Mouse (Mus musculus) hindbrain, postnatal 0 days (tissue): ENCODE measurements around the gene Popdc2. TPM values are rescaled to one million over a fixed set of nuclear protein-coding genes. Genes with fewer than 3 reads are reported as not detected.

Experiments used
- ATAC-seq: fragments of 200-750 bp; cut with Nextera tagmentation; 2 replicates; pipeline ENCODE4 v1.8.0; 2017; ENCODE audit warnings: mild to moderate bottlenecking, moderate TSS enrichment, moderate library complexity
- DNase-seq: peaks from one replicate; pipeline ENCODE4 v3.0.0-alpha.2; 2015; ENCODE audit warnings: low spot score
- H3K27ac ChIP-seq: fragments of 300-500 bp; sonication (generic); 2 replicates; pipeline ENCODE4 v1.5.1; 2014; ENCODE audit warnings: mild to moderate bottlenecking
- H3K27me3 ChIP-seq: fragments of 300-500 bp; sonication (generic); 2 replicates; pipeline ENCODE4 v1.6.1; 2014; ENCODE audit warnings: low read length, mixed read lengths; ENCODE audit not compliant: insufficient read depth
- H3K36me3 ChIP-seq: fragments of 300-500 bp; sonication (generic); 2 replicates; pipeline ENCODE4 v1.6.1; 2014; ENCODE audit warnings: low read length, mixed read lengths; ENCODE audit not compliant: insufficient read depth
- H3K4me1 ChIP-seq: fragments of 300-500 bp; sonication (generic); 2 replicates; pipeline ENCODE4 v1.6.1; 2014; ENCODE audit warnings: antibody characterized with exemption, low read length, mixed read lengths; ENCODE audit not compliant: insufficient read depth
- H3K4me2 ChIP-seq: fragments of 300-500 bp; sonication (generic); 2 replicates; pipeline ENCODE4 v1.6.1; 2014; ENCODE audit warnings: low read depth, mild to moderate bottlenecking, low read length, moderate library complexity, mixed read lengths
- H3K4me3 ChIP-seq: fragments of 300-500 bp; sonication (generic); 2 replicates; pipeline ENCODE4 v1.5.1; 2014; ENCODE audit warnings: low read length
- H3K9ac ChIP-seq: fragments of 300-500 bp; sonication (generic); replicated peaks from 2 replicates; pipeline ENCODE4 v1.6.1; 2014; ENCODE audit warnings: mild to moderate bottlenecking, low read length, moderate library complexity, mixed read lengths
- H3K9me3 ChIP-seq: fragments of 300-500 bp; sonication (generic); 2 replicates; pipeline ENCODE4 v1.6.1; 2016; ENCODE audit warnings: low read length, mixed read lengths
- CTCF ChIP-seq: IDR thresholded peaks from 2 replicates; pipeline ENCODE4 v1.5.1; 2016; ENCODE audit warnings: antibody characterized with exemption, control low read depth, low read depth
- WGBS: fragments of 180-500 bp; shearing (Covaris S2); extraction: QIAGEN DNeasy Blood & Tissue Kit; methylation state at CpG from one replicate; pipeline ENCODE4 v1.1.7; 2014; 5-methylcytosine and 5-hydroxymethylcytosine counted together
- polyA plus RNA-seq: library from polyadenylated mRNA; unstranded; fragments of >200 nt; fragmentation: Nextera tagmentation; extraction: Ambion mirVana; gene quantifications from 2 replicates; pipeline ENCODE4 v1.2.1, GENCODE M21; 2015
- total RNA-seq: library from RNA; depleted of rRNA; stranded (reverse); fragments of >200 nt; gene quantifications from 2 replicates; pipeline ENCODE4 v1.2.3, GENCODE M21; 2014

The Popdc2 gene
- total and polyA plus RNA-seq, 2 experiments from 2014 or later, result 0.10 to 0.83 TPM

GRCm38 (mm10) chr16:38369992-38370484, 8.0 kb downstream of the Popdc2 start:
- H3K36me3 ChIP-seq, result no peaks in the 10 kb centered on the region
- H3K9ac ChIP-seq, result no peak overlapping the region
- 82% methylated on average over 4 of the region's 4 CpGs for WGBS
- no peak overlapping the region for H3K4me2 ChIP-seq
- no peaks in the 10 kb centered on the region for H3K4me1 ChIP-seq
- no peaks in the 10 kb centered on the region for H3K27me3 ChIP-seq
- ATAC-seq, result no peak
- H3K27ac ChIP-seq, result no peak overlapping the region
- H3K9me3 ChIP-seq, result no peaks in the 10 kb centered on the region
- no peak for TF ChIP-seq CTCF
- DNase-seq, result no peak
- no peak overlapping the region for H3K4me3 ChIP-seq

GRCm38 (mm10) chr16:38370633-38371374, 8.8 kb downstream of the Popdc2 start:
- H3K4me3 ChIP-seq, result no peak overlapping the region
- ATAC-seq (no peak), DNase-seq (no peak)
- no peak overlapping the region for H3K27ac ChIP-seq
- H3K27me3 ChIP-seq, result no peaks in the 10 kb centered on the region
- TF ChIP-seq CTCF, result no peak
- no peaks in the 10 kb centered on the region for H3K9me3 ChIP-seq
- WGBS, result 82% methylated on average over 8 of the region's 8 CpGs
- H3K36me3 ChIP-seq, result no peaks in the 10 kb centered on the region
- no peaks in the 10 kb centered on the region for H3K4me1 ChIP-seq
- no peak overlapping the region for H3K9ac ChIP-seq
- no peak overlapping the region for H3K4me2 ChIP-seq

GRCm38 (mm10) chr16:38371705-38372296, 9.8 kb downstream of the Popdc2 start:
- 90% methylated on average over 15 of the region's 15 CpGs for WGBS
- Histone ChIP-seq H3K27me3 (no peaks in the 10 kb centered on the region), H3K9me3 (no peaks in the 10 kb centered on the region), H3K4me2 (no peak overlapping the region), H3K27ac (no peak overlapping the region), H3K4me1 (no peaks in the 10 kb centered on the region), H3K4me3 (no peak overlapping the region), H3K36me3 (no peaks in the 10 kb centered on the region), H3K9ac (no peak overlapping the region)
- no peak for TF ChIP-seq CTCF
- ATAC-seq, result no peak
- DNase-seq, result no peak

GRCm38 (mm10) chr16:38372876-38373275, 10.9 kb downstream of the Popdc2 start:
- Histone ChIP-seq H3K4me2 (no peak overlapping the region), H3K36me3 (no peaks in the 10 kb centered on the region), H3K4me1 (no peaks in the 10 kb centered on the region), H3K9ac (no peak overlapping the region), H3K4me3 (no peak overlapping the region), H3K27me3 (no peaks in the 10 kb centered on the region), H3K9me3 (no peaks in the 10 kb centered on the region), H3K27ac (no peak overlapping the region)
- 78% methylated on average over 4 of the region's 4 CpGs for WGBS
- no peak for DNase-seq
- TF ChIP-seq CTCF, result no peak
- no peak for ATAC-seq

GRCm38 (mm10) chr16:38373439-38373838, 11.4 kb downstream of the Popdc2 start:
- Histone ChIP-seq H3K36me3 (no peaks in the 10 kb centered on the region), H3K9ac (no peak overlapping the region), H3K4me2 (no peak overlapping the region), H3K27me3 (no peaks in the 10 kb centered on the region), H3K4me1 (no peaks in the 10 kb centered on the region), H3K9me3 (no peaks in the 10 kb centered on the region), H3K4me3 (no peak overlapping the region), H3K27ac (no peak overlapping the region)
- no peak for TF ChIP-seq CTCF
- DNase-seq (no peak), ATAC-seq (no peak)
- WGBS, result 78% methylated on average over 10 of the region's 10 CpGs

- no peak overlapping the region for H3K9ac ChIP-seq
- no peaks in the 10 kb centered on the region for H3K27me3 ChIP-seq
- WGBS, result 83% methylated on average over 16 of the region's 16 CpGs
- no peak for TF ChIP-seq CTCF
- H3K36me3 ChIP-seq, result no peaks in the 10 kb centered on the region
- no peak for DNase-seq
- no peak overlapping the region for H3K4me2 ChIP-seq
- no peaks in the 10 kb centered on the region for H3K4me1 ChIP-seq
- no peak overlapping the region for H3K27ac ChIP-seq
- ATAC-seq, result no peak
- no peak overlapping the region for H3K4me3 ChIP-seq
- no peaks in the 10 kb centered on the region for H3K9me3 ChIP-seq
Measured at GRCm38 (mm10) chr16:38373941-38374340, 11.9 kb downstream of the Popdc2 start.
